Mouse (Mus musculus) myocyte (in vitro differentiated cells): ENCODE results near the gene Agap1. TPM values are rescaled to one million over a fixed set of nuclear protein-coding genes. Genes with fewer than 3 reads are reported as not detected.

Source experiments
- H3K27me3 ChIP-seq: one replicate; pipeline ENCODE4 v1.6.1; 2011; ENCODE audit not compliant: control insufficient read depth, insufficient read depth, insufficient read length
- H3K36me3 ChIP-seq: one replicate; pipeline ENCODE4 v1.6.1; 2011; ENCODE audit not compliant: control insufficient read depth, insufficient read depth
- H3K4me2 ChIP-seq: one replicate; pipeline ENCODE4 v1.6.1; 2011; ENCODE audit warnings: low read depth, control low read depth
- H3K4me3 ChIP-seq: one replicate; pipeline ENCODE4 v1.5.1; 2011; ENCODE audit warnings: mild to moderate bottlenecking, control low read depth, moderate library complexity
- H3K79me2 ChIP-seq: one replicate; pipeline ENCODE4 v1.6.1; 2011; ENCODE audit not compliant: control insufficient read depth, insufficient read depth
- H3ac ChIP-seq: one replicate; pipeline ENCODE4 v1.6.1; 2011; ENCODE audit not compliant: control insufficient read depth, insufficient read length
- CEBPB ChIP-seq: IDR thresholded peaks from 2 replicates; pipeline ENCODE4 v1.6.1; 2011; ENCODE audit warnings: mild to moderate bottlenecking, moderate library complexity; ENCODE audit not compliant: poor library complexity, insufficient read depth, severe bottlenecking
- E2F4 ChIP-seq: IDR thresholded peaks from one replicate; pipeline ENCODE4 v1.6.1; 2011; ENCODE audit warnings: mild to moderate bottlenecking, control low read depth, moderate library complexity; ENCODE audit not compliant: insufficient read depth
- MAX ChIP-seq: IDR thresholded peaks from one replicate; pipeline ENCODE4 v1.6.1; 2011; ENCODE audit warnings: low read depth, mild to moderate bottlenecking, control low read depth
- MYOD1 ChIP-seq, 3 experiments: IDR thresholded peaks; one replicate each; pipeline ENCODE4 v1.6.1; 2011; ENCODE audit warnings: control low read depth in 2 of 3, low read depth in 2 of 3, mild to moderate bottlenecking in 2 of 3, moderate library complexity in 1 of 3; ENCODE audit not compliant: insufficient read length in 2 of 3, control insufficient read depth in 1 of 3
- MYOG ChIP-seq, 3 experiments: IDR thresholded peaks; one replicate each; pipeline ENCODE4 v1.6.1; 2011; ENCODE audit warnings: control low read depth in 2 of 3, low read depth in 2 of 3, mild to moderate bottlenecking in 2 of 3; ENCODE audit not compliant: insufficient read length in 2 of 3, control insufficient read depth in 1 of 3, insufficient read depth in 1 of 3
- POLR2A ChIP-seq: IDR thresholded peaks from one replicate; pipeline ENCODE4 v1.6.1; 2011; ENCODE audit warnings: low read depth, mild to moderate bottlenecking, control low read depth, moderate library complexity; ENCODE audit not compliant: insufficient read length
- POLR2AphosphoS2 ChIP-seq: IDR thresholded peaks from one replicate; pipeline ENCODE4 v1.6.1; 2011; ENCODE audit warnings: low read depth, control low read depth; ENCODE audit not compliant: insufficient read length
- REST ChIP-seq: IDR thresholded peaks from one replicate; pipeline ENCODE4 v1.6.1; 2011; ENCODE audit warnings: mild to moderate bottlenecking, control low read depth, moderate library complexity; ENCODE audit not compliant: insufficient read depth, insufficient read length
- SRF ChIP-seq: IDR thresholded peaks from one replicate; pipeline ENCODE4 v1.6.1; 2011; ENCODE audit warnings: low read depth; ENCODE audit not compliant: control insufficient read depth, insufficient read length
- TCF12 ChIP-seq: IDR thresholded peaks from one replicate; pipeline ENCODE4 v1.6.1; 2011; ENCODE audit warnings: mild to moderate bottlenecking, control low read depth; ENCODE audit not compliant: poor library complexity, insufficient read depth, severe bottlenecking
- TCF3 ChIP-seq: IDR thresholded peaks from one replicate; pipeline ENCODE4 v1.6.1; 2011; ENCODE audit warnings: low read depth, control low read depth; ENCODE audit not compliant: insufficient read length
- USF1 ChIP-seq: IDR thresholded peaks from one replicate; pipeline ENCODE4 v1.6.1; 2011; ENCODE audit warnings: low read depth, mild to moderate bottlenecking, control low read depth, moderate library complexity
- polyA plus RNA-seq: library from polyadenylated mRNA; unstranded; fragments of >200 nt; fragmentation: generic; extraction: Trizol; gene quantifications from one replicate; pipeline ENCODE4 v1.2.1, GENCODE M21; 2012; ENCODE audit warnings: missing spikeins

Gene Agap1
- polyA plus RNA-seq, 1 experiment, result 48.9 TPM

- TF ChIP-seq CEBPB, result no peak
- no peak for TF ChIP-seq POLR2AphosphoS2
- no peak for TF ChIP-seq E2F4
- no peak for TF ChIP-seq REST
- TF ChIP-seq MAX, result no peak
- TF ChIP-seq TCF12, result no peak
- TF ChIP-seq MYOD1 (IDR thresholded peaks at IDR 0.05; ENCODE audit: control insufficient read depth in 1 of 3, insufficient read length in 2 of 3, low read depth in 2 of 3), result no peak
- TF ChIP-seq POLR2A, result no peak
- Histone ChIP-seq H3K36me3 (no peaks in the 10 kb centered on the region), H3K4me3 (no peak overlapping the region), H3K79me2 (no peaks in the 10 kb centered on the region), H3K4me2 (no peak overlapping the region), H3K27me3 (no peaks in the 10 kb centered on the region), H3ac (no peak overlapping the region)
Measured at GRCm38 (mm10) chr1:89880193-89880592, 425.6 kb downstream of the Agap1 start.

GRCm38 (mm10) chr1:89880834-89881233 lies 426.2 kb downstream of the Agap1 start:
- TF ChIP-seq E2F4 (no peak), POLR2A (no peak), REST (no peak), MYOG (IDR thresholded peaks at IDR 0.05; ENCODE audit: control insufficient read depth in 1 of 3, insufficient read depth in 1 of 3, insufficient read length in 2 of 3, low read depth in 2 of 3) (no peak), SRF (no peak), TCF3 (no peak), TCF12 (no peak), CEBPB (no peak), MAX (no peak), USF1 (no peak), MYOD1 (IDR thresholded peaks at IDR 0.05; ENCODE audit: control insufficient read depth in 1 of 3, insufficient read length in 2 of 3, low read depth in 2 of 3) (no peak), POLR2AphosphoS2 (no peak)
- H3ac ChIP-seq, result no peak overlapping the region
- H3K36me3 ChIP-seq, result no peaks in the 10 kb centered on the region
- no peak overlapping the region for H3K4me2 ChIP-seq
- no peak overlapping the region for H3K4me3 ChIP-seq
- no peaks in the 10 kb centered on the region for H3K27me3 ChIP-seq
- H3K79me2 ChIP-seq, result no peaks in the 10 kb centered on the region

GRCm38 (mm10) chr1:89884335-89884734 lies 429.7 kb downstream of the Agap1 start:
- TF ChIP-seq MAX, result no peak
- TF ChIP-seq CEBPB, result no peak
- H3K79me2 ChIP-seq, result no peaks in the 10 kb centered on the region
- H3K27me3 ChIP-seq, result no peaks in the 10 kb centered on the region
- H3K36me3 ChIP-seq, result peaks cover 5% of the 10 kb centered on the region
- H3K4me3 ChIP-seq, result no peak overlapping the region
- no peak overlapping the region for H3ac ChIP-seq
- no peak overlapping the region for H3K4me2 ChIP-seq

GRCm38 (mm10) chr1:89885696-89886095 lies 431.1 kb downstream of the Agap1 start:
- H3K79me2 ChIP-seq, result no peaks in the 10 kb centered on the region
- no peaks in the 10 kb centered on the region for H3K27me3 ChIP-seq
- peaks cover 12% of the 10 kb centered on the region for H3K36me3 ChIP-seq
- no peak for TF ChIP-seq CEBPB
- no peak for TF ChIP-seq E2F4
- no peak for TF ChIP-seq MAX
- TF ChIP-seq USF1, result no peak
- TF ChIP-seq SRF, result no peak
- no peak for TF ChIP-seq MYOD1 (IDR thresholded peaks at IDR 0.05; ENCODE audit: control insufficient read depth in 1 of 3, insufficient read length in 2 of 3, low read depth in 2 of 3)
- H3ac ChIP-seq, result no peak overlapping the region
- H3K4me3 ChIP-seq, result no peak overlapping the region
- H3K4me2 ChIP-seq, result no peak overlapping the region

GRCm38 (mm10) chr1:89891400-89891799 lies 436.8 kb downstream of the Agap1 start:
- Histone ChIP-seq H3K79me2 (no peaks in the 10 kb centered on the region), H3K36me3 (peaks cover 17% of the 10 kb centered on the region), H3K4me2 (no peak overlapping the region), H3K4me3 (no peak overlapping the region), H3ac (no peak overlapping the region), H3K27me3 (no peaks in the 10 kb centered on the region)
- TF ChIP-seq SRF (no peak), USF1 (no peak), MAX (no peak), CEBPB (no peak), POLR2A (no peak), TCF12 (no peak), E2F4 (no peak), REST (no peak), MYOD1 (IDR thresholded peaks at IDR 0.05; ENCODE audit: control insufficient read depth in 1 of 3, insufficient read length in 2 of 3, low read depth in 2 of 3) (no peak), TCF3 (no peak), MYOG (IDR thresholded peaks at IDR 0.05; ENCODE audit: control insufficient read depth in 1 of 3, insufficient read depth in 1 of 3, insufficient read length in 2 of 3, low read depth in 2 of 3) (no peak), POLR2AphosphoS2 (no peak)

- TF ChIP-seq USF1 (no peak), POLR2A (no peak), TCF12 (no peak), TCF3 (no peak), MYOG (IDR thresholded peaks at IDR 0.05; ENCODE audit: control insufficient read depth in 1 of 3, insufficient read depth in 1 of 3, insufficient read length in 2 of 3, low read depth in 2 of 3) (no peak), E2F4 (no peak), POLR2AphosphoS2 (no peak), CEBPB (no peak), SRF (no peak), MAX (no peak), MYOD1 (IDR thresholded peaks at IDR 0.05; ENCODE audit: control insufficient read depth in 1 of 3, insufficient read length in 2 of 3, low read depth in 2 of 3) (no peak), REST (no peak)
- Histone ChIP-seq H3K36me3 (peaks cover 17% of the 10 kb centered on the region), H3K79me2 (no peaks in the 10 kb centered on the region), H3K27me3 (no peaks in the 10 kb centered on the region), H3K4me2 (no peak overlapping the region), H3ac (no peak overlapping the region), H3K4me3 (no peak overlapping the region)
Measured at GRCm38 (mm10) chr1:89892281-89892680, 437.7 kb downstream of the Agap1 start.
